Mouse (Mus musculus) kidney, adult 2 months (tissue): ENCODE results near the gene Meis2. TPM values are rescaled to one million over a fixed set of nuclear protein-coding genes. Genes with fewer than 3 reads are reported as not detected.
A peak's percentile ranks its signal among the peaks of the same experiment; 100 is the strongest.

Experiments used
- DNase-seq: peaks from one replicate; pipeline ENCODE4 v3.0.0; 2021
- H3K27ac ChIP-seq: fragments of 200-500 bp; 2 replicates; pipeline ENCODE4 v1.5.1; 2012; ENCODE audit warnings: low read depth, low read length, control low read depth, inconsistent platforms; ENCODE audit not compliant: insufficient read depth
- H3K27me3 ChIP-seq: fragments of 200-500 bp; replicated peaks from 2 replicates; pipeline ENCODE4 v1.6.1; 2012; ENCODE audit warnings: mild to moderate bottlenecking, moderate library complexity, low read length, inconsistent platforms; ENCODE audit not compliant: control insufficient read depth, insufficient read depth
- H3K36me3 ChIP-seq: fragments of 200-500 bp; 2 replicates; pipeline ENCODE4 v1.6.1; 2012; ENCODE audit warnings: mild to moderate bottlenecking, moderate library complexity, low read length, inconsistent platforms; ENCODE audit not compliant: control insufficient read depth, insufficient read depth
- H3K4me1 ChIP-seq: fragments of 200-500 bp; 2 replicates; pipeline ENCODE4 v1.6.1; 2011; ENCODE audit warnings: low read length; ENCODE audit not compliant: control insufficient read depth, insufficient read depth
- H3K4me3 ChIP-seq: fragments of 200-500 bp; 2 replicates; pipeline ENCODE4 v1.5.1; 2011; ENCODE audit warnings: mild to moderate bottlenecking, low read depth, low read length, control low read depth; ENCODE audit not compliant: insufficient read depth
- CTCF ChIP-seq: fragments of 200-500 bp; conservative IDR thresholded peaks from 2 replicates; pipeline ENCODE4 v1.5.1; 2011; ENCODE audit warnings: low read depth, mild to moderate bottlenecking, control low read depth, low read length, moderate library complexity, mixed read lengths; ENCODE audit not compliant: insufficient read depth, insufficient read length
- POLR2A ChIP-seq: fragments of 200-500 bp; IDR thresholded peaks from one replicate; pipeline ENCODE4 v1.6.1; 2011; ENCODE audit warnings: low read depth, low read length, control low read depth
- WGBS: fragments of 180-500 bp; shearing (Covaris S2); methylation state at CpG from one replicate; pipeline ENCODE4 v1.1.7; 2018; 5-methylcytosine and 5-hydroxymethylcytosine counted together
- polyA plus RNA-seq: library from polyadenylated mRNA; depleted of rRNA; stranded (reverse); fragments of >200 nt; gene quantifications from 2 replicates; pipeline ENCODE4 v1.2.3, GENCODE M21; 2012

The Meis2 gene
- polyA plus RNA-seq, 1 experiment, result 32.2 TPM

DNA sequence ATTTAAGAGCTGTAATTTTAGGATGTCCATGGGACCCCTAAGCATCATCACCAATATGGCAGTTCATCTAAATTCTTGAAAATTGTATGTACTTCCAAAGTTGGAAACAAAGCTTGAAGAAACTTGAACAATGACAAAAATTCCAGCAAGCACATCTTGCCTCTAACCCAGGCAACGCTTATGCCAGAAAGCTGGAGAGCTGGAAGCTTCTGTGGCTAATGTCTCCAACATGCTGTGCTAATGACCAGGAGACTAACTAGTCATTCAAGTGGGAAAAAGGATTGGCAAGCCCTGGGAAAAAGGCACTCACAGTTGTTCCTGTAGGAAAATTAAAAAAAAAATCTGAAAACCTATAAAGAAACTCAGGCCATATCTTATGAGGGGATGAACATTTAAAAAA is 127.7 kb downstream of the Meis2 start:
- H3K27me3 ChIP-seq, result no peaks in the 10 kb centered on the region
- H3K36me3 ChIP-seq, result no peaks in the 10 kb centered on the region
- H3K27ac ChIP-seq, result no peak overlapping the region
- no peak for DNase-seq
- H3K4me3 ChIP-seq, result no peak overlapping the region
- TF ChIP-seq POLR2A, result no peak
- no peak for TF ChIP-seq CTCF
- no peaks in the 10 kb centered on the region for H3K4me1 ChIP-seq
- WGBS, result 67% methylated on average over 1 of the region's 1 CpGs

DNA sequence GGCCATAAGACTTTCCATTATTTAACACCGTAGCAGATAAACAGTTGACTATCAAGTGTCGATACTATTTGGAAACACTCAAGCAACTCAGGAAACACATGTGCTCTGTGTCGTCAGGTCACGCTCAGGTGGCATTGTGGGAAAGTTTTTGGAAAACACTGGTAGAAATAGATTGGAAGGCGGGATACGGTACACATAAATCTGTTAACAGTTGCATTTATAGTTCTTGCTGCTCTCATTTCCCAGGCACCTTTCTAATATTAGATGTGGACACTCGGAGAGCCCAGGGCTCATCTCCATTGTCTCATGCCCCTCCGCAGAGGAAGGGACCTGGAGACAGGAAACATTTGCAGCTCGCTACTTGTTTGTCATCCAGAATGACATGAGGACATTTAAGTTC is 128.9 kb downstream of the Meis2 start:
- 71% methylated on average over 9 of the region's 9 CpGs for WGBS
- Histone ChIP-seq H3K27me3 (no peaks in the 10 kb centered on the region), H3K4me3 (no peak overlapping the region), H3K36me3 (no peaks in the 10 kb centered on the region), H3K4me1 (no peaks in the 10 kb centered on the region), H3K27ac (peak overlapping the region; percentile 38; the same call in 1 of the 2 replicates)
- TF ChIP-seq CTCF (no peak), POLR2A (no peak)
- DNase-seq, result peak; percentile 55

DNA sequence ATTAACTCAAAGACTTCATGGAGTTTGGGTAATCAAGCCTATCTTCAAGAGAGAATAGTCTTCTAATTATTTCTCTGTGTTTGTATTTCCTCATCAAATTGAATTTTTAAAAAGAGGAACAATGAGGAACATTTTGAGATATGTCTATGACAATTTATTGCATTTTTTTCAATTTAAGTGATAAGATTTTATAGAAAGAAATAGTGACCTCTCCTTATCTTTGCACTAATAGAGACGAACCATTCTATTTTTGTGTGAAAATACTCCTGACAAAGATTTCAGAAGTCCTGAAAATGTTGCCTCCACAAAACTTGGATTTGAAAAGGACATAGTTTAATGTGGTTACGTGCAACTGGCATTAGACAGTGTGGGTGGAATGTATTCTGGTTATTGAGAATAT is 131.3 kb downstream of the Meis2 start:
- Histone ChIP-seq H3K36me3 (no peaks in the 10 kb centered on the region), H3K4me1 (no peaks in the 10 kb centered on the region), H3K27me3 (no peaks in the 10 kb centered on the region), H3K4me3 (no peak overlapping the region), H3K27ac (no peak overlapping the region)
- no peak for DNase-seq
- 83% methylated on average over 2 of the region's 2 CpGs for WGBS
- TF ChIP-seq CTCF (no peak), POLR2A (no peak)

DNA sequence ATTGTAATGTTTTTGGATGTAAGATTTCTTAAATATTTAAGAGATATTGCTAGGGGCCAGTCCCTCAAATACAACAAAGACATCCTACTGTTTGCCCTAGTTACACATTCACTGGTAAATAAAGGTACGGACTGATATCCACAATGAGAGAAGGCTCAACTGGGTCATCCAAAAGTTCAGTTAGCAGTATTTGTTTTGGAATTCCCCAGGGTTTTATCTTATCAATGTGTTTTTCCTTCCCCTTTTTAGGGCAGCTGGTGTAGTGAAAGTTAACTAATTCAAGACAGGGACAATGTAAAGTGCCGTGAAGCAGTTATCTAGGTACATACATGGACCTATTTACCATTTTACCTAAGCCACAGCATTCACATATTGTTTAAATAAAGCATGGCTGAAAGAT is 132.4 kb downstream of the Meis2 start:
- H3K36me3 ChIP-seq, result no peaks in the 10 kb centered on the region
- H3K4me1 ChIP-seq, result no peaks in the 10 kb centered on the region
- H3K4me3 ChIP-seq, result no peak overlapping the region
- WGBS, result 74% methylated on average over 2 of the region's 2 CpGs
- DNase-seq, result no peak
- no peak overlapping the region for H3K27ac ChIP-seq
- no peak for TF ChIP-seq POLR2A
- no peak for TF ChIP-seq CTCF
- H3K27me3 ChIP-seq, result no peaks in the 10 kb centered on the region

DNA sequence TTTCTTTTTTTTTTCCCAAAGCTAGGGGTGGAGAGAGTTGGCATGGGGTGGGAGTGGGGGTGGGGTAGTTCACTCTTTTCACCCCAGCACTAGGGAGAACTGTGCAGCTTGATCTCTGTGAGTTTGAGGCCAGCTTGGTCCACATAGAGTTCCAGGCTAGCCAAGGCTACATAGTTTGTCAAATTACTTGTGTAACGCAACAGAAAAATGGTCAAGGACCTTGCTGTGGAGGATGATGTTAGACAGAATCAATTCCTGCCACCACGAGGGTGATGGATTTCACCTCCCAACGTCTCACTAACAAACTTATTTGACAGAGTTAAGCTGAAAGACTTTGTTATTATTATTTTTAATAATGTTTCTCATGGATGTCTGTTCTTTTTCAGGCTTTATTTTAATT is 139.9 kb downstream of the Meis2 start:
- 72% methylated on average over 3 of the region's 3 CpGs for WGBS
- TF ChIP-seq POLR2A (no peak), CTCF (no peak)
- Histone ChIP-seq H3K4me1 (no peaks in the 10 kb centered on the region), H3K27ac (no peak overlapping the region), H3K4me3 (no peak overlapping the region), H3K27me3 (no peaks in the 10 kb centered on the region), H3K36me3 (no peaks in the 10 kb centered on the region)
- DNase-seq, result no peak

DNA sequence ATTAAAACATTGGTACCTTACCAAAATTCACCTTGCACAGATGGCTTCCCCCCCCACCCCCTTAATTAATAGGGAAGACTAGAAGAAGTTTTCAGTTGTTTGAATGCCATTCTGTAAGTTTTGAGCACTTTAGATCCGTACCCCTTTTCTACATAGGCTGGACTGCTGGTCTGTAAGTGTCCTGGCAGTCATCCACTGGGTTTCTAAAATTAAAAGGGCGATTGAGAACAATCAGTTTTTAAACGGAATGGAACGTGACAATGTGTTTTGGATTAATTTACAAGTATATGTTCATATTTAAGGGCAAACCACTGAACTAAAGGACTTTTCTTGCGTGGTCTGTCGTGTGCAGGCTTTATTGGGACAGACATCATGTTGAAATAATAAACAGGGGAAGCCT is 141.2 kb downstream of the Meis2 start:
- Histone ChIP-seq H3K27ac (no peak overlapping the region), H3K36me3 (no peaks in the 10 kb centered on the region), H3K27me3 (no peaks in the 10 kb centered on the region), H3K4me3 (no peak overlapping the region), H3K4me1 (no peaks in the 10 kb centered on the region)
- DNase-seq, result no peak
- TF ChIP-seq POLR2A, result no peak
- no peak for TF ChIP-seq CTCF
- WGBS, result 74% methylated on average over 6 of the region's 6 CpGs

DNA sequence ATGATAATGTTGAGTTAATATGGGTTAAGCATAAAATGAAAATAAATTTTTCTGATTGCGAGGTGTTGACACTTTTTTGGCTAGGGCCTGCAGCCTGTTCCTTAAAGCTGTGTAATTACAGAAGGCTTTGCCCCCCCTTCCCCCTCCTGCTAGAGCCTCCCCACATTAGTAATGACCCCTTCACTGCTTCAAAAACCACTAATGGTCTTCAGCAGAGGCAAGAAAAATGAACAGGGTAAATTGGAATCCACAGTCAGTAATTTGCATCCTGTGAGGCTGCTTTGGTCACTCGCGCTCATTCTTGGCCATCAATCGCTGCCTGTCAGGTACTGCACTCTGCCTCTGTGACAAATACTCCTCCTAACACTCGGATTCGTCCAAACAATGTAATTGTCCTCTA is 142.4 kb downstream of the Meis2 start:
- WGBS, result 28% methylated on average over 6 of the region's 6 CpGs
- no peak for DNase-seq
- TF ChIP-seq POLR2A (no peak), CTCF (no peak)
- H3K27me3 ChIP-seq, result no peaks in the 10 kb centered on the region
- no peak overlapping the region for H3K27ac ChIP-seq
- H3K36me3 ChIP-seq, result no peaks in the 10 kb centered on the region
- H3K4me1 ChIP-seq, result no peaks in the 10 kb centered on the region
- no peak overlapping the region for H3K4me3 ChIP-seq

DNA sequence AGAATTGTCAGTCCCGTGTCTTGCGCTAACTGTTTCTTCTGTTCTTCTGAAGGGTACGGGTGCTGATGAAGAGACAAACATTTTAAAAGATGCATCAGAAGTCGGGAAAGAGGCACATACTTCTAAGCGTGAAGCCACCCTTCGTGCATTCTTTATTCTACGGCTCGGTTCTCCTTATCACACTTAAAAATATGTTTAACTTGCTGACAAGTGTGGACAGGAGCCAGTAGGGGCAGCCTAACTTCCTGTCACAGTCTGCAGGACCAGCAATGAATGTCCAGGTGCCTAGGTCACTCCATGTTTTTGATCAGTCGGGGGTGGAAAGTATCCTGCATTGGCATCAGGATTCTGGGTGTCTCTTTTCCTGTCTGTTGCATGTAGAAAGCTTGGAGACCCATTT is 144.0 kb downstream of the Meis2 start:
- TF ChIP-seq CTCF, result 0 out of 2 replicates have a peak, but pooled peaks have one; percentile 6
- no peak for TF ChIP-seq POLR2A
- no peak for DNase-seq
- Histone ChIP-seq H3K36me3 (no peaks in the 10 kb centered on the region), H3K4me1 (0 out of 2 replicates have a peak, but pooled peaks cover under 1% of the 10 kb centered on the region), H3K27ac (no peak overlapping the region), H3K27me3 (no peaks in the 10 kb centered on the region), H3K4me3 (no peak overlapping the region)
- WGBS, result 68% methylated on average over 9 of the region's 9 CpGs
